Mouse (Mus musculus): ENCODE data around the gene Srsf3.
"Not testable (repeated sequence)": the region's sequence is repeated elsewhere in the genome, so short reads cannot be mapped to it uniquely, and the experiment has no call there.

The Srsf3 gene

DNA sequence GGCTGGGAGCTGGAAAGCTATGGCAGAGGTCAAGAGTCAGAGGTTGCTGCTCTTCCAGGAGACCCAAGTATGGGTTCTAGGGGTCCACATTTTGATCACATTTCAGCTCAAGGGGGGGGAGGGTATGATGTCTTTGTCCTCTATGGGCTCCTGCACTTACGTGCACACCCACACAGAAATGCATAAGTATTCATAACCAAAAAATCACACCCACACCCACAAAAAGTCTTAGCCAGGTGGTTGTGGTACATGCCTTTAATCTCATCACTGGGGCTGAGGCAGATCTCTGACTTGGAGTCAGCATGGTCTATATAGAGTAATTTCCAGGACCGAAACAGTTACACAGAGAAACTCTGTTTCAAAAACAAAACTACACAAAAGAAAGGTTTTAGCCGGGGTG lies 33.5 kb downstream of the Srsf3 start:
- DNase-seq = no peak

DNA sequence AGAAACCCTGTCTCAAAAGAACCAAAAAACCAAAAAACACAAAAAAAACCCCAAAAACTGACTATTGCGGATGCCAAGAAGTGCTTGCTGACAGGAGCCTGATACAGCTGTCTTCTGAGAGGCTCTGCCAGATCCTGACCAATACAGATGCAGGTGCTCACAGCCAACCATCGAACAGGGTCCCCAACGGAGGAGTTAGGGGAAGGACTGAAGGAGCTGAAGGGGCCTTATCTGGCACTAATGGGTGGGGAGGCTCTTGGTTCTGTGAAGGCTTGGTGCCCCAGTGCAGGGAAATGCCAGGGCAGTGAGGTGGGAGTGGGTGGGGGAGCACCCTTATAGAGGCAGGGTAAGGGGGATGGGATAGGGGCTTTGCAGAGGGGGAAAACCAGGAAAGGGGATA lies 35.0 kb downstream of the Srsf3 start:
- not testable (repeated sequence) for DNase-seq

DNA sequence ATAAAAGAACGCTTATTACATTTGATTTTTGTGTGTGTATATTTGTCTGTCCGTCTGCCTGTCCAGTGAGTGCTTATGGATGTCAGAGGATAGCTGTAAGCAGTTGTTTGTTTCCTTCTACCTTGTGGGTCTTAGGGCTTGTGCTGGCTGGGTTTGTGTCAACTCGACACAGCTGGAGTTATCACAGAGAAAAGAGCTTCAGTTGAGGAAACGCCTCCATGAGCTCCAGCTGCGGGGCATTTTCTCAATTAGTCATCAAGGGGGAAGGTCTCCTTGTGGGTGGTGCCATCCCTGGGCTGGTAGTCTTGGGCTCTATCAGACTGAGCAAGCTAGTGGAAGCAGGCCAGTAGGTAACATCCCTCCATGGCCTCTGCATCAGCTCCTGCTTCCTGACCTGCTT lies 35.4 kb downstream of the Srsf3 start:
- no peak for DNase-seq

DNA sequence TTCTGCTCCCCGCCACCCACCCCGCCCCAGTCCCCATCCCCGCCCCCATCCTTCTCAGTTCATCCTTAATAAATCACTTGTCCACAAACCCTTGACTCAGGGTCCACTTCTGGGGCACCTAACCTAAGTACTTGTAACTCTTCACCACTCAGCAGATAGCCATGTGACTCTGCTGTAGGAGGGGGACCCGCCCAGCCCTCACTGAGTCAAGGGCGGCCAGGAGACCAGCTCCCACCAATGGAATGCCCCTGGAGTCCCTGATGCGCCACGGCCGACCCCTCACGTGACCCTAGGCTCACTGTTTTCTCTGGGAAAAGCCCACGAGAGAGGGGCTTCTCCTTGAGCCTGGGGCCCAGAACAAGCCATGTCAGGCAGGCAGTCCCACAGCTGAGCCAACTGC lies 36.6 kb downstream of the Srsf3 start:
- no peak for DNase-seq

DNA sequence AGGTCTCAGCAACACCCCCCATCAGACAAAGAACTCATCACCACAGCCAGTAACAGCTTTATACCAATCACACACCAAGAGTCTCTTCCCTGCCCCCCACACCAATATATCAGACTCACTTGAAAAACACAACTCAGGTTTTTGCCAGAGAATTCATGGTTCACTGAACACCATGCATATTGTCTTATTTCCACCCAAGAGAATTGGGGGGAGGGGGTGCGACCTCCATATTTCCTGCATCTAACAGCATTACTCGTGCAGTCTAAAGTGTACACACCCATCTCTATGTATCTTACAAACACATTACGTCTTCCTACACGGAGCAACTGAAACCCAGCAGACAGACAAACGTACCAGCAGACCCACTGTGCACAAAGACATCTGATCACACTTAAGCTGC lies 39.4 kb downstream of the Srsf3 start:
- no peak for DNase-seq

DNA sequence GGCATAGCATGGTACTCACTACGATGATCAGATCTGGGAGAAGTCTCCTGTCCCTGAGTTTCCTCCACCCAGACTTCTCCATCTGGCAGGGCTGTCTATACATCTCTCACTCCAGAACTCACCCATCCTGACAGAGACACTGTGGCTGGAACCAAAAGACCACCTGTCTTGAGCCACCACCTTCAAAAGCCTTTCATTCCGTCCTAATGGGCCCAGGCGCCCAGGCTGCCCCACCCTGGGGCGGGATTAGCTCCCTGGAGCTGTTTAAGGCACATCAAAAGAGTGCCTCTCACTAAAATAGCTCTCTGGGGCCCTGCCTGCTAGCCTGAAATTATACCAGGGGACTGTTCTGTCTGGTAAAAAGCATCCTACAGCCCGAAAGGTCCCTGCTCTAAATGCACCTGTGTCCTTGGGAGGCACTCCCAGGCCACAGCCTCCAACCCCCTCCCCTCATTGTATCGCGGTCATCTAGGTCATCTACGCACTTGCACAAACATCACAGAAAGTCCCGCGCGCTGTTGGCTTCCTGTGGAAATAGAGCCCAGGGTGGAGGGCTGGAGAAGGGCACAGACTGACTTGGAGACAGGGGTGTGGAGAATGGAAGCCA lies 40.4 kb downstream of the Srsf3 start:
- peak; percentile 34 for DNase-seq

DNA sequence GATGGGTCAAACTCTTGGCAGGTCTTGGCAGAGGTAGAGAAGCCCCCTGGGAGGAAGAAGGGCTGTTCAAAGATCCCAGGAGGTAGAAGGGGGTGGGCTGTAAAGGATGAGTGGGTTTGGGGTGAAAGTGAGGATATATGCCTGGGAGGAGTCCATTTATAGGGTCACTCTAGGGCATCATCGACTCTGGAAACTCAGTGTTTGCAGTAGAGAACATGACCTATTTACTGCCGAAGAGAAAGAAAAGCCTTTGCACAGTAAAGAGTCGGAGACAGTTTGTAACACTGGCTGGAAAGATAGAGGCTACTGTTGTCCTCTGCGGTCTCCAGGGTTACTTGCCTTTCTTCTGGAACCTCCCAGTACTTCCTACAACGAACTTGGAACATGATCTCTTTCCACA lies 40.9 kb downstream of the Srsf3 start:
- no peak for DNase-seq

DNA sequence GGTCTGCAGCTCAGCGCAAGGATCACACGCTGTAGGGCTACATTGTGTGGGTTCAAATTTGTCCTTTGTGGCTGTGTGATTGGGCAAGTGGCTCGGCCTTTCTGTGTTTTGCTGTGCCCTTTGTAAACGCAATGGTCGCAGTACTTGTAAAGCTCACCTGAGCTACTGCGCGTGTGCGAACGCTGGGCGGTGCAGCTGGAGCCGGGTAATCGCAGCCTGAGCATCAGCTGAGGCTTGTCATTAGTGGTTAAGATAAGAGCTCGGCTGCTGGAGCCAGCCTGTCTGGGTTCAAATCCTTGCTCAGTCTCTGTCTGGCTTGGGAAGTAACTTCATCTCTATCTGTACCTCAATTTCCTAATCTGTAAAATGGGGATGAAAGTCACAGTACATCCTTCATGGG lies 41.7 kb downstream of the Srsf3 start:
- no peak for DNase-seq

DNA sequence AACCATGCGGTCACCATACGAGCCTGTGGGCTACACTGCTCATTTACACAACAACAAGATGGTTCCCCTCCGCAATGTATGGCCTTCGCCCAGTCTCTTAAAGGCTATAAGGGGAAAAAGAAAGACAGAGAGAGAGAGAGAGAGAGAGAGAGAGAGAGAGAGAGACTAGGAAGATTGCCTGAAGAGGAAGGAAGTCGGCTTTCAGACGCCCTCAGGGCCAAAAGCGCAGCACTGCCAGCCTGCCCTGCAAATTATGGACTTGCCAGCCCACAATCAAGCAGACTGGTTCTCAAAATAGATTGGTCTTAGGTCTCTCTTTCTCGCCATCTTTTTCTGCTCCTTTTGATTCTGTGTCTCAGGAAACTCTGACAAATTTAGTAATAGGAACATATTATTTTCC lies 43.8 kb downstream of the Srsf3 start:
- no peak for DNase-seq

DNA sequence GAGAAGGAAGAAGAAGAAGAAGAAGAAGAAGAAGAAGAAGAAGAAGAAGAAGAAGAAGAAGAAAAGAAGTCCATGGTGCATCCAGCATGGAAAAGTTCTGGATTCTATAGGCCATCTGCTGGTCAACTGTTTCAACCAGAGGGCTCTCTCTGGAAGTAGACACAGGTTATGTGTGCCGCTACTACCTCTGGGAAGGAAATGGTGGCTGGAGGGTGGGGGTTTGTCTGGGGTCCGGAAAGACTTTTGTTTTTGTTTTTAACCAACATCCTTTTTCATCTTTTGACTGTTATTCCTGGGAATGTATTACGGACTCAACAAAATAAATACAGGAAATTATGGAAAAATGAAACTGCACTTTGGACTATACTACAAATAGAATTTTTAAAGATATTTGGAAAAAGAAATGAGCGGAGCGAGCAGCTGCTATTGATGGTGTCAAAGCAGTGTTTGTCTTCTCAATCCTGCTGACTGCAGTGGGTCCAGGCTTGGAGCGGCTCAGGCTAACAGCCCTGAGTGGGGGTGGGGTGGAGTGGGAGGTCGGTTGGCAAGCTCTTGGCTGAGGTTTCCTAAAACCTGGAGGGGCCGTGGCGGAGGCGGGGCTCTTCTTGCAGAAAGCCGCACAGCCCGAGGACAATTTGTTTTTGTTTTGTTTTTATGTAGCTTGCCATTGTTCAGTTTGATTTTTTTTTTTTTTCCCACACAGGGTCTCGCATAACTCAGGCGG lies 45.5 kb downstream of the Srsf3 start:
- DNase-seq = peak; percentile 64

DNA sequence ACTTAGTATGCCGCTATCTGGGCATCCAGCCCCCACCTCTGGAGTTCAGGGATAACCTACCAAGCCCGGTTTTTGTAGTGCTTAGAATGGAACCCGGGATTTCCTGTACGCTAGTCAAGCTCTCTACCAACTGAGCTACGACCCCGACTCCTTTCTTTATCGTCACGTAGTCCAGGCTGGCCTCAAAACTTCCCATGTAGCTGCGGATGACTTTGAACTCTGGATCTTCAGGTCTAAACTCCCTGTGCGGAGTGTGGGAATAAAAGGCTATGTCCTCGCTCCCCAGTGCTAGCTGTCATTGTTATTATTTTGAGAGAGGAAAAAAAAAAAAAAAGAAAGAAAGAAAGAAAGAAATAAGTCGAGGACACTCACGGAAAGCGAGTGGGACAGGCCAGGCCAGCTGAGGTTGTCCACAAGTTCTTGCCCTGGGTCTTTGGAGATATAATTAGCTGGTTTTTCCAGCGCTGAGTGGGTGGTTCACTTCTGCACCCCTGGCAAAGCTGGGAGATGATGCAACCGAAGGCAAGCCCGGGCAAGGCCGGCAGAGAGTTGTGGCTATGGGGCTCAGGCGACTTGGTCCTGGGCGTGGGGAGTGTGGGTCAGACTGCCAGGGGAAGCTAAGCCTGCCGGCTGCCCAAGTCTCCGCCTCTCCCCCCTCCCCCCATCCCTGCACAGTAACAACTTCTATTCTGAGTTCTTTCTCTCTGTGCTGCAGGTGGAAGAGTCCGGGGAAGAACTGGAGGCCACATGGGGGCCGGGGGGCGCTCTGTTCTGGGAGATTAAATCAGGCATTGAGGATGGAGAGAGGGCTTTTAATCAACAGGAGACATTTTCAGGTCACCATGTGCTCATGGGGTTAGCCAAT lies 46.3 kb downstream of the Srsf3 start:
- DNase-seq = peak; percentile 61

DNA sequence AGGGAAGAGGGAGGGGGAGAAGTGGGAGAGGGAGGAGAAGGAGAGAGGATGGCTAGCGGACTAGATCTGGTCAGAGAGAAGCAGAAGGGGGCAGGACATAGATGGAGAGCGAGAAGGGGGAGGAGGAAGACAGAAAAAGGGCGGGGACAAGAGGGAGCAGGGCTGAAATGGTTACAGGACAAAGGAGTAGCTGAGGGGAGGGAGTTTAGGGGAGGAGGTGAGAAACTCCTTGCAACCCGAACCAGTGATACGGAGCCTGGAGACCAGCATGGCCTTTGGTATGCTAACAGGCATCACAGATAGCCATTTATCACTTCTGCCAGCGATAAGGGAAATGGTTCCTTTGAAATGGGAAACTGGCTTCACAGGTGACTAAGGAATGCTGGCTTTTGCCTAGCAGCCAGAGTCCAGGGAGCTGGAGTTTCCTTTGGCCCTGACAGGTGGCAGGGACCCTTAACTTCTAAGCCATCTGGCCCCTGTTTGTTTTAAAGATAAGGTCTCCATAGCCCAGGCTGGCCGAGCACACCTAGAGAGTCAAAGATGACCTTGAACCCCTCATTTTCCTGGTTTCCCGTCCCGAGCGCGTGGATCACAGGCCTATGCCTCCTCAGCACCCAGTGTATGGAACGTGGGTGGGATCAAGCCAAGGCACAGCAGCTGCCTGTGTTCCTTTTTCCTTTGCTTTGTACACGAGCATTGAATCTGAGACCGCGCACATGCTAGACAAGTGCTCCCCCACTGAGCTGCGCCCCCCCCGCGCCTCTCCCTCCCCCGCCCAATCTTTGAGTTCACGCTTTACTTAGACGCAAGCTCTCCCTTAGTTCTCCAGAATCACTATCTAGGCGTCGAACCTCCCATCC lies 48.6 kb downstream of the Srsf3 start:
- DNase-seq = peak; percentile 53

DNA sequence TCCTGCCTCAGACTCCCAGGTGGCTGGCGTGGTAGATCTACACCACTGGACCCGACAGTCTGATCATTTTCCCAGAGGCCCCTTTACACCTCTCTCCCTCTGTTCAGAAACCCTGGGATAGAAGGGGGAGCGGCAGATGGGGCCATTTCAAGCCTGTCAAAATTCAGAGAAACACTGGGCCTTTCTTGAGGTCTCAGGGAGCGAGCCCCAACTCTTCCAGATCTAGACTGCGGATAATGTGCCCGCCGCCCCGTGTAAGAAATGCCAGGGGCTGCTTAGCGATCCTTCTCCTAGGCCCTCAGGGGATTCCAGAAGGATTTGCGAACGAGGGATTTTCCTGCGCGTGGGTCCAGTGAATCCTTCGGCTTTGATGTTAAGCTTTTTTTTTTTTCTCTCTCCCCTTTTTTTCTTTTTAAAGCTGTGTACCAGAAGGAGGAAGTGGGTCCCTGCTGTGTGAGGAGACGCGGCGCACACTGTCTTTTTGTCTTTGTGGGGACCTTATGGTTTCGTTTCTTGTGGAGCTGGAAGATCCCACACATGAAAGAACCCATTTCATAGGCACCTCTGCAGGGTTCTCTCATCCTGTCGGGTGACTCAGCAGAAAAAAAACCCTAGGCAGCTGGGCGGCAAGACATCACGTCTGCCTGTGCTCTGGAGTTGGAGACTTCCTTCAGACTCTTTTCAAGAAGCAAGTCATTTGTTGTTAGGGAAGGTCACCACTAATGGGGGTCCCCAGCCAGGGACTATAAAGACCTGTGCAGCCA lies 49.4 kb downstream of the Srsf3 start:
- DNase-seq = peak; percentile 70

DNA sequence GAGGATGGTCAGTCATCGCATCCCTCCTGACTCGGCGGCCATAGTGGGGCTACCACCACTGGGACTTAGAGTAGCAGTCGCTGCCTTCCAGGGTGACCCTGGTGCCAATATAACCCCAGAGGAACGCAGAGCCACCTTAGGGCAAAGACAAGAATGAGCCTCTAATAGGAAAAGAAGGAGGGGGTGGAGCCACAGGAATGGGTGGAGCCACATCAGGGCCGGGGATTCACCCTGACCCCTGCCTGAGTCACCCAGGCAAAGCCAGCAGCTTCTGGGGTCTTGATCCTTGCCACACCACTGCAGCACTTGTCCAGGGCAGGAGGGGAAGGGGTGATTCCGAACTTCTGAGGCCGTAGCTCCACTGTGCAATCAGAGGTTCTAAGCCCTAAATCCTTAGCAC lies 51.2 kb downstream of the Srsf3 start:
- DNase-seq = no peak

DNA sequence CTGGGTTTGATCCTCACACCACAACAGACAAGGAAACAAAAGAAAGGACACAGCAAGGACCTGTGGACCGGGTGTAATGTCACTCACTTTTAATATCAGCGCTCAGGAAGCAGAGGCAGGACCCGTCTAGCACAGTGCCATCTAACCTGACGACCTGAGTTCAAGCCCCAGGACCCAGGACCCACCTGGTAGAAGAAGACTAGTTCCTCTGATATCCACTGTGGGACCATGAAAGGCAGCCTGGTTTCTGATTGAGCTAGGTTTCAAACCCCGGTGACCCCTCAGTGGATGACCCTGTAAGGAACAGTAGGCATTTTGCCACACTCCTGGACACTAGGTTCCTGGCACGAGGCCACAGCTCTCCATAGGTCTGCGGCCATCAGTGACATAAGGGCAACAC lies 52.2 kb downstream of the Srsf3 start:
- DNase-seq = no peak

DNA sequence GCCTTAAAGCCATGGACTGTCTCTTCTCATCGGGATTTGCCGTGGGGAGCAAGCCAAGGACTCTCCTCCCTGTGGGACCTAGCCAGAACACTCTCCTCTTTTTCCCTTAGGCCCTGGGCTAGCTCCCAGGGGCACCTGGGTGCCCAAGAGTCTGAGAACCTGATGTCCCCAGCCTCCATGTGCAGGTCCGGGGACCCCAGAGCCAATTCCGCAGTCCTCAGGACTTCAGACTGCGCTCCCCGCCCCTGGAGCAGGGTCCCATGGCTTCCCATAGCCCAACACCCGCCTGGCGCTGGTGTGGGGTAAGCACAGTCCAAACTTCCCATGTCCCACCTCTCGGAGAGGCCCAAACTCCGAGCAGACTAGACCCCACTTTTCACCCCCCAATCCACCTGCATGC lies 52.8 kb downstream of the Srsf3 start:
- no peak for DNase-seq

DNA sequence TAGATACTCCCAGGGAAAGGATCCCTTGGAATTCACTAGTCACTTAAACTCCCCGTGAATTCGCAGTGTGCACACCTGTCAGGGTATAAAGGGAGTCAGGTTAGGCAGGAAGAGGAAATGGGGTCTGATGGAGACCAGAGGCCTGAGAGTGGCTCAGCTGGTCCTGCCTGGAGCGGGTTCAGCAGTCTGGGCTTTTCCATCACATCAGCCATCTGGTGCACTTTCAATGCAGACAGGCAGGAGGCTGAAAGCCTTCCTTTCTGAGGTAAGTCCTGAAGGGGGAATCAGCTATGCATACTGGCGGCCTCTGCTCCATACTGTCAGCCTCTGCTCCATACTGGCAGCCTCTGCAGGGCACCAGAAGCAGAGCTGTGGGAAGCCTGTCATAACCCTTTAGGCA lies 54.5 kb downstream of the Srsf3 start:
- no peak for DNase-seq

DNA sequence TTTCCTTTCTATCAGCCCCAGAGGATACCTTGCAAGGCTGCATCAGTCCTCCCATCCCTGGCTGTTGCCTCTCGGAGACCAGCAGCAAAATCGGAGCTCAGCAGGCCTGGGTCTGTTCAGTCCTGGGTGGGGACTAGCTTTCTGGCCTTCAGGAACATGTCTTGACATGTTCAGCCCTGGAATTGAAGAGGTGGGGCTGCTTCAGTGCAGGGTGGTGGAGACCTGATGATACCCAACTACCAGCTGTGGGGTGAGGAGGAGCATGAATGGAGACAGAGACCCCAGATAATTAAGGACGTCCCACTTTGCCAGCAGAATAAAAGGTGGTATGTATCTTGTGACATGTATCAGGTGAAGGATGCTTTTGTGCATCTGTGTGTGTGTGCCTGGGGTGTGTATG lies 58.3 kb downstream of the Srsf3 start, which contains the start of gene Cdkn1a:
Gene Cdkn1a, plus strand, starts transcription at position 201 of the 400 bp plus-strand sequence.
- DNase-seq = no peak

DNA sequence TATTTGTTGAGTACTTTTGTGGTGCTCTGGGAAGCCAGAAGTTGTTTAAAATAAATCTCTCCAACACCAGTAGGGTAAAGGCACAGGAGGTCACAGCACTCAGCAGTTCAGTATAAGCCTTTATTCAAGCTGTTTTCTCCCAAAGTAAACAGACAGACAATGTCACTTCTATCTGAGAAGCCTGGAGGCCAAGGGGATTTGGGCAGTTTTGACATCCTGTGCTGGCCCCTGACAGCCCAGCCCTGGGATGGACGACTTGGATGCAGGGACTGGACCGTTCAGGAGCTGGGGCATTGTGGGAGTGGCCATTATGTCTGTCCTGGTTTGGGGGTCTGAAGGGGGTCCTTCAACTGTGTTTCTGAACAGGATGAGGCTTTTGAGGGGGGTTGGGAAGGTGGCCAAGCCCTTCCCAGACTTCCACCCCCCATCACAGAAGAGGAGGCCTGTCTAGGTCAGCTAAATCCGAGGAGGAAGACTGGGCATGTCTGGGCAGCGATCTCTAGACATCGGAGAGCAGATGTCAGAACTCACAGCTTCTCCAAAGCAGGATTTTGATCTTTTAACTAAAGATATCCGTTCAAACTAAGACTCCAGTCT lies 59.0 kb downstream of the Srsf3 start:
- DNase-seq = no peak

DNA sequence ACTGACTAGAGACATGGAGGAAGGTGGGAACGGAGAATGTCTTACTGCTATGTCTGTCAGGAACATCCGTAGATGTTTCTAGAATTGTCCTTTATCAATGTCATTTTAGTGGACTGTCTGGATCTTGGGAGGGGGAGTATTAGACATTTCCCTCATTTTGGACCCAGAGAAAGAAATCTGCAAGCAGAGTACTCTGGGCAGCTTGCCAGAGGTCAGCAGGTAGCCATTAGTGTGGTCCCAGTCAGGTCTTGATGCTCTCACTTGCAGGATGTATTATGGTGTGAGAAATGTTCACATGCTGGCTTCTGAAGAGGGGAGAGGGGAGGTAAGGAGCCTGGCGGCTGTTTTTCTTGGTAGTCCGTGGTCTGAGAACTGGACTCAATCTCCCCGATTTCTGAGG lies 60.1 kb downstream of the Srsf3 start:
- no peak for DNase-seq

Data from retina, postnatal 1 day (tissue).